Mouse (Mus musculus) neural tube, embryonic 14.5 days (tissue): ENCODE measurements around the gene Bach2. TPM values are rescaled to one million over a fixed set of nuclear protein-coding genes. Genes with fewer than 3 reads are reported as not detected.

Experiments
- ATAC-seq: fragments of 200-750 bp; cut with Nextera tagmentation; 2 replicates; pipeline ENCODE4 v1.8.0; 2017; ENCODE audit warnings: low read depth, mild to moderate bottlenecking, moderate TSS enrichment, moderate library complexity
- H3K27ac ChIP-seq: fragments of 300-500 bp; sonication (generic); 2 replicates; pipeline ENCODE4 v1.5.1; 2014; ENCODE audit warnings: low read depth, mild to moderate bottlenecking, control low read depth, low read length, moderate library complexity, mixed read lengths
- H3K27me3 ChIP-seq: fragments of 300-500 bp; sonication (generic); 2 replicates; pipeline ENCODE4 v1.6.1; 2014; ENCODE audit warnings: low read length; ENCODE audit not compliant: control insufficient read depth, insufficient read depth
- H3K36me3 ChIP-seq: fragments of 300-500 bp; sonication (generic); 2 replicates; pipeline ENCODE4 v1.6.1; 2014; ENCODE audit warnings: low read length, mixed read lengths; ENCODE audit not compliant: control insufficient read depth, insufficient read depth
- H3K4me1 ChIP-seq: fragments of 300-500 bp; sonication (generic); 2 replicates; pipeline ENCODE4 v1.6.1; 2014; ENCODE audit warnings: low read length; ENCODE audit not compliant: control insufficient read depth, insufficient read depth
- H3K4me2 ChIP-seq: fragments of 300-500 bp; sonication (generic); 2 replicates; pipeline ENCODE4 v1.6.1; 2014; ENCODE audit warnings: mild to moderate bottlenecking, low read depth, low read length, control low read depth
- H3K4me3 ChIP-seq: fragments of 300-500 bp; sonication (generic); 2 replicates; pipeline ENCODE4 v1.5.1; 2014; ENCODE audit warnings: low read depth, low read length, control low read depth, mixed read lengths
- H3K9ac ChIP-seq: fragments of 300-500 bp; sonication (generic); replicated peaks from 2 replicates; pipeline ENCODE4 v1.6.1; 2014; ENCODE audit warnings: low read depth, mild to moderate bottlenecking, control low read depth, low read length, mixed read lengths
- H3K9me3 ChIP-seq: fragments of 300-500 bp; sonication (generic); 2 replicates; pipeline ENCODE4 v1.6.1; 2016; ENCODE audit warnings: low read length; ENCODE audit not compliant: control insufficient read depth
- WGBS: fragments of 180-500 bp; shearing (Covaris S2); extraction: QIAGEN DNeasy Blood & Tissue Kit; methylation state at CpG from one replicate; pipeline ENCODE4 v1.1.7; 2014; 5-methylcytosine and 5-hydroxymethylcytosine counted together
- polyA plus RNA-seq: library from polyadenylated mRNA; unstranded; fragments of >200 nt; fragmentation: Nextera tagmentation; extraction: Ambion mirVana; gene quantifications from 2 replicates; pipeline ENCODE4 v1.2.1, GENCODE M21; 2014

The Bach2 gene
- polyA plus RNA-seq, 1 experiment from 2014 or later: 32.4 TPM

- no peaks in the 10 kb centered on the region for H3K27me3 ChIP-seq
- H3K9ac ChIP-seq: no peak overlapping the region
- H3K4me3 ChIP-seq: no peak overlapping the region
- H3K27ac ChIP-seq: peak overlapping the region; percentile 68
- H3K4me2 ChIP-seq: no peak overlapping the region
- ATAC-seq: no peak
- H3K36me3 ChIP-seq: no peaks in the 10 kb centered on the region
- H3K4me1 ChIP-seq: peaks cover 66% of the 10 kb centered on the region
- 32% methylated on average over 9 of the region's 9 CpGs for WGBS
- H3K9me3 ChIP-seq: no peaks in the 10 kb centered on the region
These were observed 190.1 kb downstream of the Bach2 start for GRCm38 (mm10) chr4:32428738-32429137.

GRCm38 (mm10) chr4:32430136-32430535 is 191.5 kb downstream of the Bach2 start:
- H3K9ac ChIP-seq: no peak overlapping the region
- H3K9me3 ChIP-seq: no peaks in the 10 kb centered on the region
- WGBS: 76% methylated on average over 11 of the region's 11 CpGs
- H3K4me1 ChIP-seq: peaks cover 66% of the 10 kb centered on the region
- H3K36me3 ChIP-seq: no peaks in the 10 kb centered on the region
- peak overlapping the region; percentile 34; the same call in 1 of the 2 replicates for H3K27ac ChIP-seq
- no peak overlapping the region for H3K4me3 ChIP-seq
- H3K27me3 ChIP-seq: no peaks in the 10 kb centered on the region
- no peak overlapping the region for H3K4me2 ChIP-seq
- no peak for ATAC-seq

- Histone ChIP-seq H3K9me3 (no peaks in the 10 kb centered on the region), H3K4me1 (peaks cover 66% of the 10 kb centered on the region), H3K4me3 (no peak overlapping the region), H3K27me3 (no peaks in the 10 kb centered on the region), H3K36me3 (no peaks in the 10 kb centered on the region), H3K4me2 (no peak overlapping the region), H3K9ac (no peak overlapping the region; the same call in 1 of the 2 replicates), H3K27ac (peak overlapping the region; percentile 65)
- WGBS: 9% methylated on average over 7 of the region's 7 CpGs
- ATAC-seq: peak; percentile 35; the same call in 1 of the 2 replicates
These were observed 192.4 kb downstream of the Bach2 start for GRCm38 (mm10) chr4:32430981-32431380.

DNA sequence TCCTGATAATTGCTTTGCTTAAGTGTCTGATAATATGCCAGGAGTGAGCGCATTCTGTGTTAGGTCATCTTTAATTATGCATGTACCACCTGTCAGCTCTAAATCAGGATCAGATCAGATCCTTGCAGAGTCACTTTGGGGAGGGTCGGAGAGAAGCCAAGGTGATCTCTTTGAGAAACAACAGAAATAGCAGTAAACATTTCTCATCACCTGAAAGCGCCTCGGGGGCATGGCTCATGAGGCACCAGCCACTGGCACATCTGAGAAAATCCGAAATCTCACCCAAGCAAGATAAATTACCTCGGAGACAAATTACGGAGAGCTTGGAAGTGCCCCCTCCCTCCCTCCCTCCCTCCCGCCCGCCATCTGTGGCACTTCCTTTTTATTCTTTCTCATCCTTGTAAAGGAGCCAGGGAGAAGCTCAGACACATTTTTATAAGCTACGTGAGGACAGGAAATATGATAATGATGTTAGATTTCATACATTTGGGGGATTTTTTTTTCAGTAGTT is 193.7 kb downstream of the Bach2 start:
- H3K4me3 ChIP-seq: no peak overlapping the region
- H3K4me1 ChIP-seq: peaks cover 57% of the 10 kb centered on the region
- H3K27me3 ChIP-seq: no peaks in the 10 kb centered on the region
- H3K36me3 ChIP-seq: no peaks in the 10 kb centered on the region
- peak overlapping the region; percentile 65; the same call in 1 of the 2 replicates for H3K27ac ChIP-seq
- no peak overlapping the region for H3K4me2 ChIP-seq
- H3K9me3 ChIP-seq: no peaks in the 10 kb centered on the region
- 13% methylated on average over 10 of the region's 10 CpGs for WGBS
- ATAC-seq: peak; percentile 39; the same call in 1 of the 2 replicates
- 0 out of 2 replicates have a peak overlapping the region, but pooled peaks have one; percentile 11 for H3K9ac ChIP-seq

DNA sequence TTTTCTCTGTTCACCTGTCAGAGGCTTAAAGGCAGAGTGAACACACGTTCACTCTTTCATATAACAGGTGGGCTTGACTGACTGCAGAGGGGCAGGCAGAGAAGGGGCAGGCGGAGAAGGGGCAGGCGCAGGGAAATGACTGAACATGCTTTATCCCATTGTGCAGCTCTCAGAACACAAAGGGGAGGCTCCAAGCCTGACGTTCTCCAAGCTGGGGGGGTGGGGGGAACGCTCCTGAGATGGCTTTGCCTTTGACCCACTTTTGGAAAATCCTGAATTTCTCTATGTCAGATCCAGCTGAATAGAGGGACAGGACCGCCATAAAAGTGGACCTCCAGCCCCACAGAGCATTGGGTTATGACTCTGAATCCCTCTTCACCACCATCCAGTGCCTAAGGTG is 194.3 kb downstream of the Bach2 start:
- Histone ChIP-seq H3K27ac (peak overlapping the region; percentile 65; the same call in 1 of the 2 replicates), H3K4me1 (peaks cover 51% of the 10 kb centered on the region), H3K27me3 (no peaks in the 10 kb centered on the region), H3K4me2 (no peak overlapping the region), H3K9ac (no peak overlapping the region), H3K36me3 (no peaks in the 10 kb centered on the region), H3K9me3 (no peaks in the 10 kb centered on the region), H3K4me3 (no peak overlapping the region)
- 26% methylated on average over 6 of the region's 6 CpGs for WGBS
- ATAC-seq: no peak

DNA sequence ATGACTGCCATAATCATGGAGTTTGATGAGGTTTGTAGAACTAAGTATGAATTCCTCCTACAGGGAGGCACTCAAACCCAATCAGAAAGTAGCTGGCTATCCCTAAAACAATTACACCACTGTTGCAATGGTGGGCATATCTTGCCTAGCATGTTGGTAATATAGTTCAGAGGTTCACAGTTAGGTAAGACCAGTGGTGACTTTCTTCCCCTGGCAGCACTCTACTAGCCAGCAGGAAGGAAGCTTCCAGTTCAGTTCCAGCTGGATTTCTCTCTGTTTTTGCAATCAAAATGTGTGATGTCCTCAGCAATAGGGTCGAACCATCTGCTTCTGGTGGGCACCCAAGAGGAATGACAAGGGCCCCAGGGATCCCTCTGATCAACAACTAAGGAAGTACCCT is 196.0 kb downstream of the Bach2 start:
- Histone ChIP-seq H3K4me3 (no peak overlapping the region), H3K4me1 (peaks cover 36% of the 10 kb centered on the region), H3K27me3 (no peaks in the 10 kb centered on the region), H3K4me2 (no peak overlapping the region), H3K9ac (no peak overlapping the region), H3K9me3 (no peaks in the 10 kb centered on the region), H3K27ac (no peak overlapping the region), H3K36me3 (no peaks in the 10 kb centered on the region)
- no peak for ATAC-seq
- 87% methylated on average over 1 of the region's 1 CpGs for WGBS

DNA sequence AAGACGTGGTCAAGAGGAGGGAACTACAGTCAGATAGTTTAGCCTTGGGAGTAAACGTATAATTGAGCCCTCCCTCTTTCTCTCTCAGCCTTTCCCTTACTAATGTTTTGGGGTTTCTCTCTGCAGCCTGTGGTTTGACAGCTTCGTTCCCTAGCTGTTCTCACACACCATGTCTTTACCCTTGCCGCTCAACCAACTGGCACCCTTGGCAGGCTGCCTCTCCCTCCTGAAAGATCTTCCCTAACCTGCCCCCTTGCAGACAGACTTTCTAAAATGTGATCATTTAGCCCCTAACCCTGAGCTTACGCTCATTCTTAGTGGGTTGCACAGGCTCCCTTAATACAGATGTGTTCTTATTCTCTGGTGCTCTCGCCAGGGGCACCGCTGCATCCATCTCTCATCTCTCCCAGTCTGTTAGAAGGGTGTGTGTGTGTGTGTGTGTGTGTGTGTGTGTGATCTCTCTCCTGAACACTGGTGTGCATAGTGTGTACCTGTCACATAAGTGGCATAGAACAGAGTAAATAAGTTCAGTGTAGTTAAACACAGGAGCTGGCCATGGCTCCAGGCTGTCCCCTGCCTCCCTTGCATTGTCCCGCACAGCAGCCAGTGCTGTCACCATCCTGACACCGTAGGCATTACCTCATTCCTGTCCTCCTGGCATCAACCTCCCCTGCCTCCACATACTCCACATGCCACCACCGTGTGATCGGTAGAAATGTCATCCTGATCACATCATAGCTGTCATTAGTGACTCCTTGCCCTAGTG is 201.6 kb downstream of the Bach2 start:
- peak; percentile 35; the same call in 1 of the 2 replicates for ATAC-seq
- WGBS: 84% methylated on average over 11 of the region's 11 CpGs
- Histone ChIP-seq H3K9ac (no peak overlapping the region), H3K27me3 (no peaks in the 10 kb centered on the region), H3K36me3 (no peaks in the 10 kb centered on the region), H3K27ac (no peak overlapping the region), H3K4me3 (no peak overlapping the region), H3K9me3 (no peaks in the 10 kb centered on the region), H3K4me1 (no peaks in the 10 kb centered on the region), H3K4me2 (no peak overlapping the region)

DNA sequence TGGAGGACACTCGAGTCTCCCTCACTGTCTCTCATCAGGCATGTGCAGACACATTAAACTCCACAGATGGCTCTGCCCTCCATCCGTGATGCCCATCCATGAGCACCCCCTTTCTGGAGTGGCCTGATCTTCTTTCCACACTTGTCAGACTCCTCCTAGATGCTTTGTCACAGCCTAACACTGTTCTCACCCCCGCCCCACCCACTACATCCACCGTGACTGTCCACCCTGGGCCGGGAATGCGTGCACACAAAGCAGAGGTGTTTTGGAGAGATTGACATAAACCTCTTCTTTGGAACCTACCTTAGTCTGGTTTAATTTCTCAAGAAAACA is 202.1 kb downstream of the Bach2 start:
- H3K4me1 ChIP-seq: no peaks in the 10 kb centered on the region
- WGBS: 90% methylated on average over 6 of the region's 6 CpGs
- peak; percentile 23; the same call in 1 of the 2 replicates for ATAC-seq

DNA sequence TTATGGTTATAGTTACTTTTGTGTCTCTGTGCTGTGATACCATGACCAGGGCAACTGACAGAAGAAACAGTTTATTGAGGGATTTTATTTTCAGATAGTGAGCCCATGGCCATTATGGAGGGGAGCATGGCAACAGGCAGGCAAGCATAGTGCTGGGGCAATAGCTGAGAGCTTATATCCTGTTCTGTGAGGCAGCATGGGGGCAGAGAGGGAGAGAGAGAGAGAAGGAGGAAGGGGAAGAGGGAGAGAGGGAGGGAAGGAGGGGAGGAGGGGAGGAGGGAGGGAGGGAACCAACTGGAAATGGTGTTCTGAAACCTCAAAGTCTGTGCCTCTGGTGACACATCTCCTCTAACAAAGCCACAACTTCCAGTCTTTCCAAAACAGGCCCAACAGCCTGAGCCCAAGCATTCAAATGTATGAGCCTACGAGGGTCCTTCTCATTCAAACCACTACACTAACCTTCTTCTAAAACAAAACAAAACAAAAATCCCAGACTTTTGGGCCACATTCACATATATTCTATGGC is 206.1 kb downstream of the Bach2 start:
- no peak for ATAC-seq
- Histone ChIP-seq H3K27ac (no peak overlapping the region), H3K4me3 (no peak overlapping the region), H3K4me1 (no peaks in the 10 kb centered on the region), H3K27me3 (no peaks in the 10 kb centered on the region), H3K36me3 (no peaks in the 10 kb centered on the region), H3K4me2 (no peak overlapping the region), H3K9me3 (no peaks in the 10 kb centered on the region), H3K9ac (no peak overlapping the region)
- WGBS: 100% methylated on average over 1 of the region's 1 CpGs

More for the DNA sequence above, 202.1 kb downstream of the Bach2 start:
- Histone ChIP-seq H3K27ac (no peak overlapping the region), H3K4me3 (no peak overlapping the region), H3K9ac (no peak overlapping the region), H3K9me3 (no peaks in the 10 kb centered on the region), H3K4me2 (no peak overlapping the region), H3K27me3 (no peaks in the 10 kb centered on the region), H3K36me3 (no peaks in the 10 kb centered on the region)
